Mouse (Mus musculus): Measurements from ENCODE around the gene Zfp948.

DNA sequence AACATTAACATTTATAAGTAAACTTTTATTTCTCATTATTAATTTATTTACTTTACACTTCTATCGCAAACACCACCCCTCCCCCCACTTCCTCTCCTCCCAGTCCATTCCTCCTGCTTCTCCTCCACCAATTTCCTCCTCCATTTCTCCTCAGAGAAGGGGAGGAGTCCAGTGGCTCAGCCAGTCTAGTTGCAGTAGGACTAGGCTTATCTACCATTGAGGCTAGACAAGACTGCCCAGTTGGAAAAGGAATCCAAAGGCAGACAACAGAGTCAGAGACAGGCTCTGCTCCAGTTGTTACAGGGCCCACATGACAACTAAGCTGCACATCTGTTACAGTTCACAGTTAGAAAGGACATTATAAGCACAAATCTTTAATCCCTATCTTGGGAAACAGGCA lies 888 bp downstream of the Zfp948 start:
- TF ChIP-seq CTCF (IDR thresholded peaks at IDR 0.05; ENCODE audit: low read depth) = no peak
- TF ChIP-seq EP300 (IDR thresholded peaks at IDR 0.05; ENCODE audit: low read depth) = no peak

Measured in liver, embryonic 14.5 days (tissue).